Mouse (Mus musculus): ENCODE measurements around the gene Ifi211. TPM values are rescaled to one million over a fixed set of nuclear protein-coding genes. Genes with fewer than 3 reads are reported as not detected.
"Not testable (repeated sequence)": the region's sequence is repeated elsewhere in the genome, so short reads cannot be mapped to it uniquely, and the experiment has no call there.

The Ifi211 gene
- 0.17 and 0.52 TPM in 2 replicates for polyA plus RNA-seq (2014; fragmentation: Nextera tagmentation; extraction: Ambion mirVana)

DNA sequence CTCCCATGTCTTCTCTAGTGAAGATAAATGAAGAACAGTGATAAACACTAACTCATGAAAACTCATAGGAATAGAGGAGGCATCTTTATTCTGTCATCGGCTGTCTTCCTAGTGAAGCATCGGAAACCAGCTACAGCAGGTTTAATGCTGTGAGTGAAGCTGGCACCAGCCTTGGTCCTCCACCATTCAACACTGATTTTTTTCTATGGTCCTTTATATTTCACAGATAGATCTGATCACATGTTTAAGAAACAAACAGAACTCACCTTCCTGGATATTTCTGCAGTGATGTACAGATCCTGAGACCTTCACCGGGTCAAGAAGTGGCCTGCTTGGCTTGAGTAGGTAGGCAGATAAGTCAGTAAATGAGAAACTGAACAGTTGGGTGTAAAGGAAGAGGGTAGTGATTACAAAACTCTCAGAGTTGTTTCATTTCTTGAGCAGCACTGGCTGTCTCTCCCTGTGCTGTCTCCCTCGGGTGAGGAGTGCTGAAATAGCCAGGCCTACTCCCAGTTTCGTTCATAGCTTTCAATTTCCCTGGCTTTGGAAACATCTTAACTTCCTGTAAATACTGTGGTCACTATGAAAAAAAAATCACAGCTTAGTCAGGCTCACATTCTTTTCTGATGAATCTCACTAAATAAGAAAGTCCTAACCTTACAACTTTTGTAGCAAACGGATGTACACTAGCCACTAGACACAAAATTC lies at the start of gene Ifi211:
Gene Ifi211 (minus strand): TSS at position 499 of the 708 bp plus-strand sequence.
- H3K4me2 ChIP-seq (replicated peaks; ENCODE audit: low read depth, low read length); H3K4me3 ChIP-seq (ENCODE audit: low read depth, low read length); H3K27ac ChIP-seq (ENCODE audit: low read depth, low read length); H3K9ac ChIP-seq (ENCODE audit: low read depth, low read length); ATAC-seq (ENCODE audit: low FRiP score); H3K36me3 ChIP-seq (ENCODE audit: control insufficient read depth, insufficient read depth, low read length); H3K9me3 ChIP-seq (ENCODE audit: control insufficient read depth, low read length); DNase-seq (ENCODE audit: low spot score); H3K4me1 ChIP-seq (replicated peaks; ENCODE audit: control insufficient read depth, insufficient read depth, low read length); H3K27me3 ChIP-seq (ENCODE audit: control insufficient read depth, insufficient read depth, low read length): not testable (repeated sequence)
- WGBS: 84% methylated on average over 6 of the region's 6 CpGs

DNA sequence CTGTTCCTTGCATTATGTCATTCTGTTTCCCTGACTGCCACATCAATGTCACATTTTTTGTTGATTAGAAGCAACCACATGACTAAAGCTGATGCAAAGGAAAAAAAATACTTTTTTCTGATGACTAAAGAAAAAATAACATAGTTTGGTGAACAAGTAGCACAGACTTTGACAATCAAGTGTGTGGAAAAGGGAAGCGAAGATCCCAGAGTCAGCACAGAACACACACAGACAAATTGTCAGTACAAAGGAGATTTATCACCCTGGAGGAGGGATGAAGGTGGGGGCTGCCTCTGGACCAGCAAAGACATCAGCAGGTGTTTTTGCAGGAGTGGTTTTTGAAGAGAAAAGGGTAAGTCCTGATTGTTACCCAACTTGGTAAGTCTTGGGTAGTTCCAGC lies 48.6 kb upstream of the Ifi211 start:
- DNase-seq (ENCODE audit: low spot score); H3K4me1 ChIP-seq (replicated peaks; ENCODE audit: control insufficient read depth, insufficient read depth, low read length); H3K27me3 ChIP-seq (ENCODE audit: control insufficient read depth, insufficient read depth, low read length); H3K27ac ChIP-seq (ENCODE audit: low read depth, low read length); H3K9ac ChIP-seq (ENCODE audit: low read depth, low read length); H3K9me3 ChIP-seq (ENCODE audit: control insufficient read depth, low read length); H3K36me3 ChIP-seq (ENCODE audit: control insufficient read depth, insufficient read depth, low read length); ATAC-seq (ENCODE audit: low FRiP score); H3K4me3 ChIP-seq (ENCODE audit: low read depth, low read length); H3K4me2 ChIP-seq (replicated peaks; ENCODE audit: low read depth, low read length): not testable (repeated sequence)
- WGBS: 79% methylated on average over 1 of the region's 1 CpGs

DNA sequence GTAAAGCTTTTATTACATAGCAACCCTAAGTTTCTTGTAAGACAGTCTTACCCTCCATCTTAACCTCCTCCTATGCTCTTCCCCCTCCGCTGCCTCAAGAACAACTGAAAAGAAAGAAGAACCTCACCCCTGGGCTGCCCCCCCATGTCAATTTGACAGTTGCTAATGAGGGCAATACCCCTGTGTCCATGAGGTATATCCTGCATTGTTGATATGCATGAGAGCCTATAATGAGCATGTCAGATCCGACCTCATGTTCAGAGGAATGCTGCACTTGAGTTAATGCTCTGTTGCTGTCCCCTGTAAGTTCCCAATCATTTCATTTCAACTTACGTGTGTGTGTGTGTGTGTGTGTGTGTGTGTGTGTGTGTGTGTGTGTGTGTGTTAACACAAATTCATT lies 47.2 kb upstream of the Ifi211 start:
- H3K36me3 ChIP-seq (ENCODE audit: control insufficient read depth, insufficient read depth, low read length): not testable (repeated sequence)

DNA sequence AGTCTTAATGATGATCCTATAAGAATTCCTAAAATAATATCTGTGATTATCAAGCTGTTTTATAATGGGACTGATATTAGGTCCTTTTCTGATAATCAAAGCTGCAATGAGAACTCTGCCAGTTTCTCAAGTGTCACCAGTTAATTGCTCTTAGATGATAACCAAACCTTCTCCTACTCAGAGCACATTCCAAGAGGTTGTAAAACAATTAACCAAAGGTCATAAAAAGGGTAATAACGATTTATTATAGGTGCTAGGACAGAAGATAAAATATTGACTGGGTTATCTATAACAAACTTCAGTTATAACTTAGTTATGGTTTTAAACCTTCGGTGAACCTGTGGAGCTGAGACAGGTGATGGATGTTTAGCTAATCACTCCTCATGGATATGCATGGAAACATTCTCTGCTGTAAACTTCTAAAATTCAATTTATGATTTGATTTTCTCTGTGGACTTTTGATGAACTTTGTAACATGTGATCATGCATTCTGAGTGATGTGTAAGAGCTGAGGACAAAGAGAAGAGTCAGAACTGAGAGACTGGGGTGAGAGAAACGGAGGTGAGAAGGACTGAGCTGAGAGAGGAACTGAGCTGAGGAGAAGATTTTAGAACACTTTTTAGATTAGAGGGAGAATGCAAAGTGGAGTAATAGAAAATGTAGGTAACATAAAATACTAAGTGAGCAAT lies 43.1 kb upstream of the Ifi211 start:
- H3K4me2 ChIP-seq (replicated peaks; ENCODE audit: low read depth, low read length); ATAC-seq (ENCODE audit: low FRiP score); H3K36me3 ChIP-seq (ENCODE audit: control insufficient read depth, insufficient read depth, low read length); H3K27ac ChIP-seq (ENCODE audit: low read depth, low read length); H3K27me3 ChIP-seq (ENCODE audit: control insufficient read depth, insufficient read depth, low read length); H3K4me3 ChIP-seq (ENCODE audit: low read depth, low read length); H3K4me1 ChIP-seq (replicated peaks; ENCODE audit: control insufficient read depth, insufficient read depth, low read length); H3K9ac ChIP-seq (ENCODE audit: low read depth, low read length); DNase-seq (ENCODE audit: low spot score); H3K9me3 ChIP-seq (ENCODE audit: control insufficient read depth, low read length): not testable (repeated sequence)
- WGBS: 71% methylated on average over 3 of the region's 3 CpGs

More for the DNA sequence above, 47.2 kb upstream of the Ifi211 start:
- H3K27ac ChIP-seq (ENCODE audit: low read depth, low read length); H3K4me3 ChIP-seq (ENCODE audit: low read depth, low read length); H3K9me3 ChIP-seq (ENCODE audit: control insufficient read depth, low read length); H3K4me2 ChIP-seq (replicated peaks; ENCODE audit: low read depth, low read length); DNase-seq (ENCODE audit: low spot score); ATAC-seq (ENCODE audit: low FRiP score); H3K4me1 ChIP-seq (replicated peaks; ENCODE audit: control insufficient read depth, insufficient read depth, low read length); H3K27me3 ChIP-seq (ENCODE audit: control insufficient read depth, insufficient read depth, low read length); H3K9ac ChIP-seq (ENCODE audit: low read depth, low read length): not testable (repeated sequence)
- WGBS: 62% methylated on average over 3 of the region's 3 CpGs

DNA sequence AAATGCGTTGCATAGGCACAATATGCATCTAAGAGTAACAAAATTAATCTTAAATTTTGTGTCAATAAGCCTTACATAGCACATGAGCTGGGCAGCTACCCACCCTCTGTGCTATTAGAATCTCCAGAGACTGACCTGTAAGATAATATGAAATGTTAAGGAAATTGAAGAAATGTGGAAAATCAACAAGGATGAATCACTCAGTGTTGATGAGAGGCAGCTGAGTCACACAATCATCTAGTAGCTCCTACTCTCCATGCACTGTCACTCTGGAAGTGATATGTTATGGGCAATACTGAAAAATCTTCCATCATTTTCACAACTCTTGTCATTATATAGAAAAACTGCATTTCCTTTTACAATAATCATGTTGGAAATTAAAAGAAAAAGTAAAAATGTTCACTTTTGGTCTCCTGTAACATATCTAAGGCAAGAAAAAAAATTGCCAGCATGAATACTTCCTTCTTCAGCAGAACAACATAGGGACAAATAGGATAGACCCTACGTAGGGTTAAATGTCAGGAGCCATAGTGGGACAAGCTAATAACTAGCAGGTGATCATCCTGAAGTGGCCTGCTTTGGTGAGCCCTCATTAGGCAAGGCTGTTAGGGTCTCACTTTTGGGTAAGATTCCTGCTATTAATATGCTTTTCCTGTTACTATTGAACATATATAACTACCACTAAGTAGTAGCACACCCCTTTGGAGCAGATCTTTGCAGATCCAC lies 42.4 kb upstream of the Ifi211 start:
- Histone ChIP-seq H3K27me3 (ENCODE audit: control insufficient read depth, insufficient read depth, low read length) (no peaks in the 10 kb centered on the region), H3K4me1 (replicated peaks; ENCODE audit: control insufficient read depth, insufficient read depth, low read length) (no peaks in the 10 kb centered on the region), H3K4me2 (replicated peaks; ENCODE audit: low read depth, low read length) (no peak overlapping the region), H3K9me3 (ENCODE audit: control insufficient read depth, low read length) (no peaks in the 10 kb centered on the region), H3K36me3 (ENCODE audit: control insufficient read depth, insufficient read depth, low read length) (no peaks in the 10 kb centered on the region), H3K9ac (ENCODE audit: low read depth, low read length) (no peak overlapping the region), H3K27ac (ENCODE audit: low read depth, low read length) (no peak overlapping the region), H3K4me3 (ENCODE audit: low read depth, low read length) (no peak overlapping the region)
- no peak for ATAC-seq (ENCODE audit: low FRiP score)
- 71% methylated on average over 2 of the region's 2 CpGs for WGBS
- no peak for DNase-seq (ENCODE audit: low spot score)

DNA sequence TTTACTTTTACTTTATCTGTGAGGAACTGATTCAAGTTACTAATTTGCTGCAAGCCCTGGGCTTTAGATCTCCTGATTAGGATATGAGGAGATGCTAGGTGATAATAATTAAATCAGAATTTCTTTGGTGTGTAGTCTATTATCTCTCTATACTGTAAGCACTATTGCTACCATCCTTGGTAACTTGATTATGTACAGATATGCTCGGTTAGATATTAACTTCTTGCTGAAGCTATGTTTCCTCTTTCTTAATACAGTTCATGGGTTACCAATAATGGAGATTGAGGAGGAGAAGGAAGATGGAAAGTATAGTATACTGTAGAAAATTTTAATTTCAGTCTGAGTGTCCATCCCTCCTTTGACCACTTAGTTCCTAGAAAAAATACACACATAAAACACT lies 40.7 kb upstream of the Ifi211 start:
- no peaks in the 10 kb centered on the region for H3K4me1 ChIP-seq (replicated peaks; ENCODE audit: control insufficient read depth, insufficient read depth, low read length)
- no peak overlapping the region for H3K27ac ChIP-seq (ENCODE audit: low read depth, low read length)
- ATAC-seq (ENCODE audit: low FRiP score): no peak
- no peaks in the 10 kb centered on the region for H3K36me3 ChIP-seq (ENCODE audit: control insufficient read depth, insufficient read depth, low read length)
- H3K4me2 ChIP-seq (replicated peaks; ENCODE audit: low read depth, low read length): no peak overlapping the region
- DNase-seq (ENCODE audit: low spot score): no peak
- 93% methylated on average over 1 of the region's 1 CpGs for WGBS
- H3K4me3 ChIP-seq (ENCODE audit: low read depth, low read length): no peak overlapping the region
- H3K9ac ChIP-seq (ENCODE audit: low read depth, low read length): no peak overlapping the region
- no peaks in the 10 kb centered on the region for H3K9me3 ChIP-seq (ENCODE audit: control insufficient read depth, low read length)
- H3K27me3 ChIP-seq (ENCODE audit: control insufficient read depth, insufficient read depth, low read length): no peaks in the 10 kb centered on the region

DNA sequence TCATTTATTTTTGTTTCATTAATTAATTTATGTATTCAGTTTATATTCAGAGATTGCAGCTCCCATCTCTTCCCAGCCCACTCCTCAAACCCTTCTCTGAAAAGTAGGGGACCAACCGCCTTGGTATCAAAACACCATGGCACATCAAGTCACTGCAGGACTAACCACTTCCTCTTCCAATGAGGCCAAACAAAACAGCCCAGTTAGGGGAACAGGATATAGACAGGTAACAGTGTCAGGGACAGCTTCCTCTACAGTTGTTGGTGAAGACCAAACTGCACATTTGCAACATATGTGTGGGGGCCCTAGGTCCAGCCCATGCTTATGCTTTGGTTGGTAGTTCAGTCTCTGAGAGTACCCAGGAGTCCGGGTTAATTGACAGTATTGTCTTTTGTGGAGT lies 36.2 kb upstream of the Ifi211 start:
- not testable (repeated sequence) for DNase-seq (ENCODE audit: low spot score); H3K4me1 ChIP-seq (replicated peaks; ENCODE audit: control insufficient read depth, insufficient read depth, low read length); H3K4me3 ChIP-seq (ENCODE audit: low read depth, low read length); H3K9ac ChIP-seq (ENCODE audit: low read depth, low read length); ATAC-seq (ENCODE audit: low FRiP score); H3K27me3 ChIP-seq (ENCODE audit: control insufficient read depth, insufficient read depth, low read length); H3K9me3 ChIP-seq (ENCODE audit: control insufficient read depth, low read length); H3K27ac ChIP-seq (ENCODE audit: low read depth, low read length); H3K4me2 ChIP-seq (replicated peaks; ENCODE audit: low read depth, low read length); H3K36me3 ChIP-seq (ENCODE audit: control insufficient read depth, insufficient read depth, low read length)
- 86% methylated on average over 2 of the region's 2 CpGs for WGBS

DNA sequence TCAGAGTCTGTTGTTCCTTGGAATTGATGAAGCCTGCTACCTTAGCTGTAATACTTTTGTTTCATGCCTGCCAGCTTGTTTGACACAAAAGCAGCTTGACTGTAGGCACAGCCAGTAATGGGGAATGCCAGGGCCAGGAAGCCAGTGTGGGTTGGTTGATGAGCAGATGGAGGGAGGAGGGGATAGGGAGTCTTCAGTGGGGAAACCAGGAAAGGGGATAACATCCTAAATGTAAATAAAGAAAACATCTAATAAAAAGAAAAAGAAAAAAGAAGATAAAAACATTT lies 29.9 kb upstream of the Ifi211 start:
- H3K4me1 ChIP-seq (replicated peaks; ENCODE audit: control insufficient read depth, insufficient read depth, low read length); H3K9ac ChIP-seq (ENCODE audit: low read depth, low read length); H3K9me3 ChIP-seq (ENCODE audit: control insufficient read depth, low read length); DNase-seq (ENCODE audit: low spot score); H3K27me3 ChIP-seq (ENCODE audit: control insufficient read depth, insufficient read depth, low read length); H3K4me2 ChIP-seq (replicated peaks; ENCODE audit: low read depth, low read length); H3K36me3 ChIP-seq (ENCODE audit: control insufficient read depth, insufficient read depth, low read length); H3K4me3 ChIP-seq (ENCODE audit: low read depth, low read length); H3K27ac ChIP-seq (ENCODE audit: low read depth, low read length); ATAC-seq (ENCODE audit: low FRiP score): not testable (repeated sequence)

Measured in hindbrain, embryonic 11.5 days (tissue).